Mouse (Mus musculus) heart, postnatal 0 days (tissue): ENCODE measurements at regions not wholly inside any gene's neighbourhood (a gene's known extent, or its start where the extent isn't known, plus 50 kb on each side); places are given as distances from the start of the nearest gene placed in this dataset.

Source experiments
- CTCF ChIP-seq: IDR thresholded peaks from 2 replicates; pipeline ENCODE4 v1.5.1; 2016; ENCODE audit warnings: antibody characterized with exemption, control low read depth, low read depth
- EP300 ChIP-seq: IDR thresholded peaks from 2 replicates; pipeline ENCODE4 v1.6.1; 2016; ENCODE audit warnings: antibody characterized with exemption, low read depth

- TF ChIP-seq CTCF: no peak
- no peak for TF ChIP-seq EP300
Measured at GRCm38 (mm10) chr7:54557436-54557835, 277.9 kb upstream of the Luzp2 start.
